Mouse (Mus musculus) skeletal muscle tissue, adult 2 months (tissue): ENCODE results near the gene Plcl1.

Experiments used
- DNase-seq: peaks from one replicate; pipeline ENCODE4 v3.0.0-alpha.2; 2012; ENCODE audit warnings: low read depth, low spot score

Plcl1 gene

GRCm38 (mm10) chr1:55605956-55606355 lies 200.2 kb downstream of the Plcl1 start:
- no peak for DNase-seq

- no peak for DNase-seq
Observed at GRCm38 (mm10) chr1:55606405-55606804, 200.7 kb downstream of the Plcl1 start.

GRCm38 (mm10) chr1:55612759-55613328 lies 207.1 kb downstream of the Plcl1 start:
- peak; percentile 10 for DNase-seq

DNA sequence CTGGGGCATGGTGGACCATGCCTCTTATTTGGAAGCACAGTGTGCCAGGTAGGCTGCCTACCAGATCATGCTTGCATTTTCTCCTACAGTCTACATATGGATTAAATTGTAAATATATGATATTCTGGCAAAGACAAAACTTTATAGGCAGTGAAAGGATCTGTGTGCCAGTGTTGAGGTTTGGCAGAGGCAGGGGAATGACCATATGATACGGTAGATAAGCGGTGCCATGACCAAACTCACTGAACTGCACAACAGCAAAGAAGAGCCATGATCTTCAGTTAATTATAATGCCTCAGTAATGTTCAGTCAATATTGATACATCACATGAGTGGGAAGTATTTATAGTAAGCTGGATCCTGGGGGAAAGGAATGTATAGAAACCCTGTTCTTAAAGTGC lies 212.1 kb downstream of the Plcl1 start:
- no peak for DNase-seq

- DNase-seq, result peak; percentile 56
Observed at GRCm38 (mm10) chr1:55618617-55619286, 213.0 kb downstream of the Plcl1 start.

GRCm38 (mm10) chr1:55631496-55631895 lies 225.8 kb downstream of the Plcl1 start:
- DNase-seq, result no peak

GRCm38 (mm10) chr1:55632024-55632423 lies 226.3 kb downstream of the Plcl1 start:
- no peak for DNase-seq

DNA sequence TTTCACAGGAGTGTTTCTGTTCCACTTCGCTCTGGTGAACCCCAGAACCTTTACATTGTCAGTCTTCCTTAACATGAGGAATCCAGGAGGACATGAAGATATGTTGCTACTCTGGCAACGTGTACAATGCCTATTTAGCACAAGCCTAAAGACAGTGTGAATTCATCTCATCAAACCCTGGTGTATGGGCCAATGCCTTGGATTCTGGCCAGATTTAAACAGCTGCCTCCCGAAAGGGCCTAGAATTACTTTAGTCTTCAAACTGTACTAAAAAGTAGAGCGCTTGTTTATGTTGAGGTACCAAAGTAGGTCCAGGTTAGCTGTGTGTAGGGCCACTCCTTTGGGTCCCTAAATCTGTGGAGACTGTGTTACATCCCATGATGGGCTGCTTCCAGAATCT lies 227.6 kb downstream of the Plcl1 start:
- DNase-seq, result no peak

DNA sequence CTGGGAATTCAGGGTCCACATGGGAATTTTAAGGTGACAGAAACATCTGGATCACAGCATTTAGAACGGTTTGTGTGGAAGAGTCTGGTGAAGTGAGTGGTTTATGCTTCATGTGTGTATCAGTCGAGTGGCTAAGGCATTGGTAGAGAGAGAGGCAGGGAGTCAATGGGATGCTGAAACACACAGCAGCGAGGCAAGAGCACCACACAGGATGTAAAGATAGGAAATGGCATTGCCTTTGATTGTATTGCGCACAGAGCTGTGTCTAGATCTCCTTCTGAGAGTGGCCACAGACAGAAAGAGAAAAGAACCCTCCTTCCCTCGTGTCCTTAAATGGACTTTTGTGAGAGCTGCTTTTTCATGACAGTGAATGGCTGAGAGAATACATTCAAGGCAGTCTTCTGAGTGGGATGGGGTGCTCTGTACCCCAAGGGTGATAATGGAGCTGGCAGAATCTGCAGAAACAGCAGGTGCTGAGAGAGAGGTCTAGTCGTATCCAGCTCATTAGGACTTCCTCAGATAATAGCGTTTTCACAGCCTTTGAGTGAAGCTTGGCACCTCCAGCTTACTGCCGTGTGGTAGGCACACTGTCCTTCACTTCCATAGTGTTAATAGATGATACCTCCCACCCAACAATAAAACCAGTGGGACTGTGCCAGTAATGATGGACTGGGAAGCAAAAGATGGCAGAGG lies 253.9 kb downstream of the Plcl1 start:
- no peak for DNase-seq

DNA sequence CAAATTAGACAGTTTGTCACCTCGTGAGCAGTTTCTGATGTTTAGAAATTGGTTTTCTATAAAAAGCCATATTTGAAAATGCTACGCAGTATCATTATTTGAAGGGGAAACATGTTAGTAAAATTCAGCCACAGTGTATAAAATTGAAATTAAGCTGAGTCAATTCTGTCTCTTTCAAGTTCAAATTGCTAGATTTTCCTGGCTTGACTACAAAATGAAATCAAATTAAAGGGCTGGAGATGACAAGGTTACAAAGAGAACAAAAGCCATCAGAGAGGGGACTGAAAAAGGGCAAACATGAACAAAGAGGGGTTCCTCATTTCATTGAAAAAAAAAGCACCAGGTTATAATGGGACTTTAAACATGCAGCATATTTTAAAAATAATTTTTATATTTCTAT lies 255.7 kb downstream of the Plcl1 start:
- no peak for DNase-seq

- DNase-seq, result peak; percentile 7
Observed at GRCm38 (mm10) chr1:55665137-55665827, 259.6 kb downstream of the Plcl1 start.

DNA sequence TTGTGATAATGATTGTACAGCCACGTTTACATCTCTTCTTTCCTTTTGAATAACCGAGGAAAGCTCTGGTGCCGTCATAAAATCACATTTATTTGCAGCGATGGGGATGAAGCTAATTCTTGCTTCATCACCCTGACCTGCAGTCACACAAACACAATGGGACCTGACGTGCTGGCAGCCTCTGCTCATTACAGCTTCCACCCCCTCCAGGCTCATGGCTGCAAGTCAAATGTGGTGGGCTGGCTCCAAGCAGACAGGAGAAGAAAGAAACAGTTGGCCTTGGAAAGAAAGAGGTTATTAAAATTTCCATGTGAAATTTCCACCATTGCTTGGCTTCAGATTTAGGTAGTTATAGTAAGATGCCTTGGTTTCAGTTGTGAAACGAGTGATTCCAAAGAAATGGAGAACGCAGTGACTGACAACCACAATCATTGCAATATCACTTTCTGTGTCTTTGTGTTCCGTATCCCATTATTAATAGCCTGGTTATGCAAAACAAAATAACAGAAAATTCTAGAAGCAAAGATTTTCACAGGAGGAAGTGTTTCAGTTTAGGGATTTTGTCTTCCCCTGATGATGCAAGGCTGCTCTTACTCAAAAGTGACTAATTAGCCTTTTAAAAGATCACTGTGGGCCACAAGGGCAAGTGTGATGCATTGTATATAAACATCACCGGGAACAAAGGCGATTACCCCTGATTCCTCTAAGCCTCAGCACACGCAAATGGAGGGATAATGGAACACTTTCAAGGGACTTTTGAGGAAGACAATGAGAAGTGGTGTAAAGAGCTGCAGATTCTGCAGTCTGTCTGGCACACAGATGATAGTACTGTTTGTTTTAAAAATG lies 260.3 kb downstream of the Plcl1 start:
- DNase-seq, result no peak

- no peak for DNase-seq
Observed at GRCm38 (mm10) chr1:55666798-55667197, 261.1 kb downstream of the Plcl1 start.

DNA sequence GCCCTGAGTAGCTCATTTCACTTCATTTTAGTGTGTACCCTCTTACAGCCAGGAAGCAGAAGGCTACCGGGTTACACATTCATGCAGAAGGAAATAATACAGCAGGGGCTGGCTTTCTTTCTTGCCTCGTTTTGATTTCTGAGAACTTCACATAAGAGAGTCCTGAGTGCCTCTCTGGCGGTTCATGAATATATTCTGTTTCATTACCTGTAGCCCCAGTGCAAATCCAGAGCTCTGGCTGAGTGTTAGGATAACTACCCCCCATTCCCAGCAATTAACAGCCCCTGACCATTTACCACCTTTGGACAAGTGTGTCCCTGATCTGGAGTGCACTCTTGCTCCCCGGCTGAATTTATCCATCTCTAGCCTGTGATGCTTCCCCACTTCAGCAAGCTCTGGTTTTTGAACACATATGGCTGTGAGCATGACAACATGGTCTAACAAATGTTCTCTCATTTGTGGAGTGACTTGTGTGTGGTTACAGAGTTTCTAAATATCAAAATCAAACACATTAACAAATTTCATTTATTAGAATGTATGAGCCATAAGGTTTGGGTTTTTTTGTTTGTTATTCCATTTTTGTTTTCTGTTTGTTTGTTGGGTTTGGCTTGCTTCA lies 263.0 kb downstream of the Plcl1 start:
- DNase-seq, result no peak

- DNase-seq, result no peak
Observed at GRCm38 (mm10) chr1:55682676-55683075, 277.0 kb downstream of the Plcl1 start.

DNA sequence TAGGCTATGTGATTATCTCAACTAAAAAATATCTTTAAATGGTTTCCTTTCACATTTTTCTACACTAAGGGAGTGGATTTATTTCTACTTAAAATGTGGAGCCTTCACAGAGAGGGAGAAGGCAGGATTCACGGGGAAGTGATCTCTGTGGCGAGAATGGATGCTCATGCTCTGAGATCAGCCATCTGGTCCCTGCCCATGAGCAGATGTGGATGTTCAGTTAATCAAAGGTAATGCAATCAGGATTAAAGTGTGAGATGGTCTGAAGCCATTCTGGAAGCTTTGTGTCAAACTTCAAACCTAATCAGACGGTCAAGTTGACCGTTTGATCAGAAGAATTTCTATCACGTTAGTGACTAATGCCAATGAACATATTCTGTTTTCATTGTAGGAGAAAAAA lies 280.5 kb downstream of the Plcl1 start:
- no peak for DNase-seq

GRCm38 (mm10) chr1:55693636-55694220 lies 288.0 kb downstream of the Plcl1 start:
- no peak for DNase-seq

DNA sequence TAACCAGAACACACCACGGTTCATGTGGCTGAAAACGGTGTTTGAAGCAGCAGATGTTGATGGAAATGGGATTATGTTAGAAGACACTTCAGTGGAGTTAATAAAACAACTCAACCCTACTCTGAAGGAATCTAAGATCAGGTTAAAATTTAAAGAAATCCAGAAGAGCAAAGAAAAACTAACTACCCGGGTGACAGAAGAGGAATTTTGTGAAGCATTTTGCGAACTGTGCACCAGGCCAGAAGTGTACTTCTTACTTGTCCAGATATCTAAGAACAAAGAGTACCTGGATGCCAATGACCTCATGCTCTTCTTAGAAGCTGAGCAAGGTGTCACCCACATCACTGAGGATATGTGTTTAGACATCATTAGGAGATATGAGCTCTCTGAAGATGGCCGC lies 290.5 kb downstream of the Plcl1 start:
- no peak for DNase-seq

DNA sequence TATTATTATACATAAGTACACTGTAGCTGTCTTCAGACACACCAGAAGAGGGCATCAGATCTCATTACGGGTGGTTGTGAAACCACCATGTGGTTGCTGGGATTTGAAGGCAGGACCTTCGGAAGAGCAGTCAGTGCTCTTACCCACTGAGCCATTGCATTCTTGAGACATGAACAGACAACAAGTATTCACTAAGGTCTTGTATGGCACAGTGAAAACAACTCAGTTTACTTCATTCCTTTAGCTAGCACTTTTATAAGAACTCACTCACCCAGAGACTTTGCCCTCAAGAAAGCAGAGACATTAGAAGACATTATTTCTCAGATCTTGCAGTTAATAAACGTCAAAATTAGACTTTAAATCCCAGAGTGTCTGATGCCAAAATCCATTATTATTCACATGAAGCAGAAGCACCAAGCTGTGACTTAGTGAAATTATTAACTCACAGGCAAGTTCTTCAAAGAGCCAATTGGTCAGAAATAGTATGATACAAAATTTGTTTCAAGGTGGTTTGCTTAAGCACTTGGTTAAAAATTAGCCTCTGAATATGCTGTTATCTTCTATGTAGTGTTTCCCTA lies 293.8 kb downstream of the Plcl1 start:
- no peak for DNase-seq

DNA sequence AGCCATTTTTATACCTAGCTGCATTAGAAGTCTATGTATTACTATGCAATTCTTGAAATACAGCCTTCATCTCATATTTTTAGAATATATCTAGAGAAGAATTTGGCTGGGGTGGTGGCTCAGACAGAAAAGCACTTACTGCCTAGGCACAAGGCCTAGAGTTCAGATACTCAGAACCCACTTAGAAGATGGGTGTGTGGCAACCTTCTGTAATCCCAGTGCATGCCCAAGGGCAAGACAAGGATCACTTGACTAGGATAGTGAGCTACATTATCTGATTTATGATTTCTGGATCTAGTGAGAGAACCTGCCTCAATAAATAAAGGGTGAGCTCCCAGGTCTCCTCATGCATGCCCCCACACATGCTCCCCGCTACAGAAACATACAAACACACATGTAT lies 294.3 kb downstream of the Plcl1 start:
- DNase-seq, result no peak
